Mouse (Mus musculus) ES-E14 (cell line): ENCODE measurements around the gene Nav2.

Experiments
- CHD2 ChIP-seq: IDR thresholded peaks from 2 replicates; pipeline ENCODE4 v1.6.1; 2014; ENCODE audit warnings: mild to moderate bottlenecking, low read depth, low read length, inconsistent platforms
- HCFC1 ChIP-seq: IDR thresholded peaks from 2 replicates; pipeline ENCODE4 v1.6.1; 2012; ENCODE audit warnings: low read length, inconsistent platforms, borderline replicate concordance; ENCODE audit not compliant: insufficient read depth
- MAFK ChIP-seq: IDR thresholded peaks from 2 replicates; pipeline ENCODE4 v1.6.1; 2014; ENCODE audit warnings: mild to moderate bottlenecking, low read depth, low read length, inconsistent platforms; ENCODE audit not compliant: insufficient read depth
- ZC3H11A ChIP-seq: IDR thresholded peaks from 2 replicates; pipeline ENCODE4 v1.6.1; 2012; ENCODE audit warnings: low read depth, mild to moderate bottlenecking, inconsistent platforms, low read length, borderline replicate concordance
- ZNF384 ChIP-seq: IDR thresholded peaks from 2 replicates; pipeline ENCODE4 v1.6.1; 2012; ENCODE audit warnings: low read depth, low read length, inconsistent platforms

- no peak for TF ChIP-seq CHD2
- no peak for TF ChIP-seq ZC3H11A
- no peak for TF ChIP-seq HCFC1
- no peak for TF ChIP-seq MAFK
- TF ChIP-seq ZNF384 = no peak
These were observed 287.2 kb downstream of the Nav2 start for GRCm38 (mm10) chr7:49195711-49196147.
